Mouse (Mus musculus) heart, embryonic 10.5 days (tissue): ENCODE results near the gene Tnk1. TPM values are rescaled to one million over a fixed set of nuclear protein-coding genes. Genes with fewer than 3 reads are reported as not detected.
A peak's percentile ranks its signal among the peaks of the same experiment; 100 is the strongest.

Source experiments
- DNase-seq: peaks from one replicate; pipeline ENCODE4 v3.0.0-alpha.2; 2017; ENCODE audit warnings: low spot score
- H3K27ac ChIP-seq: fragments of 300-500 bp; sonication (generic); 2 replicates; pipeline ENCODE4 v1.5.1; 2016; ENCODE audit warnings: mild to moderate bottlenecking
- H3K27me3 ChIP-seq: fragments of 300-500 bp; sonication (generic); 2 replicates; pipeline ENCODE4 v1.6.1; 2016; ENCODE audit warnings: mild to moderate bottlenecking; ENCODE audit not compliant: poor library complexity, insufficient read depth, severe bottlenecking
- H3K36me3 ChIP-seq: fragments of 300-500 bp; sonication (generic); 2 replicates; pipeline ENCODE4 v1.6.1; 2016; ENCODE audit warnings: mild to moderate bottlenecking, moderate library complexity
- H3K4me1 ChIP-seq: fragments of 300-500 bp; sonication (generic); 2 replicates; pipeline ENCODE4 v1.6.1; 2016; ENCODE audit warnings: mild to moderate bottlenecking
- H3K4me3 ChIP-seq: fragments of 300-500 bp; sonication (generic); 2 replicates; pipeline ENCODE4 v1.5.1; 2016; ENCODE audit warnings: mild to moderate bottlenecking, moderate library complexity
- H3K9me3 ChIP-seq: fragments of 300-500 bp; sonication (generic); 2 replicates; pipeline ENCODE4 v1.6.1; 2016; ENCODE audit warnings: mild to moderate bottlenecking, moderate library complexity
- WGBS: fragments of 180-500 bp; shearing (Covaris S2); methylation state at CpG from one replicate; pipeline ENCODE4 v1.1.7; 2016; 5-methylcytosine and 5-hydroxymethylcytosine counted together
- microRNA-seq: library from miRNA; unstranded; fragments of <30 nt; microRNA quantifications from one replicate; pipeline ENCODE4, GENCODE M21; 2017
- polyA plus RNA-seq: library from polyadenylated mRNA; unstranded; fragments of >200 nt; fragmentation: Nextera tagmentation; extraction: Ambion mirVana; gene quantifications from 2 replicates; pipeline ENCODE4 v1.2.1, GENCODE M21; 2016

Gene Tnk1
- polyA plus RNA-seq, 1 experiment from 2014 or later = 1.2 TPM

GRCm38 (mm10) chr11:69803786-69804651 lies 54.5 kb downstream of the Tnk1 start:
- Histone ChIP-seq H3K27me3 (peaks cover 84% of the 10 kb centered on the region), H3K9me3 (0 out of 2 replicates have a peak, but pooled peaks cover 3% of the 10 kb centered on the region), H3K4me3 (peak overlapping the region; percentile 71), H3K4me1 (peaks cover 66% of the 10 kb centered on the region), H3K36me3 (no peaks in the 10 kb centered on the region), H3K27ac (peak overlapping the region; percentile 83)
- WGBS = under 1% methylated on average over 60 of the region's 60 CpGs
- DNase-seq = peak; percentile 91

GRCm38 (mm10) chr11:69803328-69803727 lies 55.2 kb downstream of the Tnk1 start:
- Histone ChIP-seq H3K27ac (peak overlapping the region; percentile 83), H3K27me3 (peaks cover 91% of the 10 kb centered on the region), H3K4me1 (peaks cover 68% of the 10 kb centered on the region), H3K9me3 (0 out of 2 replicates have a peak, but pooled peaks cover 3% of the 10 kb centered on the region), H3K4me3 (peak overlapping the region; percentile 71), H3K36me3 (no peaks in the 10 kb centered on the region)
- WGBS = 3% methylated on average over 12 of the region's 12 CpGs
- no peak for DNase-seq

GRCm38 (mm10) chr11:69802648-69803105 lies 55.9 kb downstream of the Tnk1 start:
- Histone ChIP-seq H3K9me3 (0 out of 2 replicates have a peak, but pooled peaks cover 3% of the 10 kb centered on the region), H3K27ac (peak overlapping the region; percentile 81), H3K4me3 (peak overlapping the region; percentile 71), H3K27me3 (peaks cover 95% of the 10 kb centered on the region), H3K4me1 (peaks cover 71% of the 10 kb centered on the region), H3K36me3 (no peaks in the 10 kb centered on the region)
- under 1% methylated on average over 33 of the region's 33 CpGs for WGBS
- peak; percentile 85 for DNase-seq

GRCm38 (mm10) chr11:69801379-69801977 lies 57.1 kb downstream of the Tnk1 start, which contains the start of gene Fgf11:
TSS of gene Fgf11 (minus strand) at chr11:69801857.
- peaks cover 71% of the 10 kb centered on the region for H3K4me1 ChIP-seq
- 2% methylated on average over 33 of the region's 33 CpGs for WGBS
- no peak for DNase-seq

More at GRCm38 (mm10) chr11:69801379-69801977, 57.1 kb downstream of the Tnk1 start, which contains the start of gene Fgf11:
- H3K9me3 ChIP-seq = 0 out of 2 replicates have a peak, but pooled peaks cover under 1% of the 10 kb centered on the region
- peak within 1 kb of the TSS; percentile 94 for H3K27ac ChIP-seq
- peak within 1 kb of the TSS; percentile 71 for H3K4me3 ChIP-seq
- H3K36me3 ChIP-seq = no peaks in the 10 kb centered on the region
- peaks cover 96% of the 10 kb centered on the region for H3K27me3 ChIP-seq

Small RNAs within 50 kb of the gene (microRNA-seq; reads per million reads assigned to microRNA genes)
- gene Mir6924 = not detected

Other genes with a start within 250 kb of the Tnk1 start
- 0.25 and 7.5 TPM in 2 replicates for gene Shbg, start 240.8 kb downstream of the Tnk1 start, polyA plus RNA-seq
- gene Sat2, start 236.7 kb downstream of the Tnk1 start, polyA plus RNA-seq = 18.8 and 21.8 TPM in 2 replicates
- 31.5 and 44.7 TPM in 2 replicates for gene Fxr2, start 225.7 kb downstream of the Tnk1 start, polyA plus RNA-seq
- gene Sox15, start 203.4 kb downstream of the Tnk1 start, polyA plus RNA-seq = 0.15 TPM in 1 of 2 replicates, not detected in the other
- gene Mpdu1, start 196.1 kb downstream of the Tnk1 start, polyA plus RNA-seq = 62.1 and 63.7 TPM in 2 replicates
- 2.0 and 4.4 TPM in 2 replicates for gene Cd68, start 192.6 kb downstream of the Tnk1 start, polyA plus RNA-seq
- gene Eif4a1, start 186.3 kb downstream of the Tnk1 start, polyA plus RNA-seq = 481 and 586 TPM in 2 replicates
- 95.3 and 108 TPM in 2 replicates for gene Senp3, start 176.6 kb downstream of the Tnk1 start, polyA plus RNA-seq
- gene Tnfsf13, start 172.9 kb downstream of the Tnk1 start, polyA plus RNA-seq = 0.25 TPM in 1 of 2 replicates, not detected in the other
- gene Tnfsf12, start 162.9 kb downstream of the Tnk1 start, polyA plus RNA-seq = 3.0 and 4.7 TPM in 2 replicates
- gene Tnfsfm13, start 162.6 kb downstream of the Tnk1 start, polyA plus RNA-seq = 1.8 and 2.2 TPM in 2 replicates
- gene Polr2a, start 100.1 kb downstream of the Tnk1 start, polyA plus RNA-seq = 24.9 and 29.6 TPM in 2 replicates
- 0.16 TPM in 1 of 2 replicates, not detected in the other for gene Slc35g3, start 96.8 kb downstream of the Tnk1 start, polyA plus RNA-seq
- gene Zbtb4, start 92.8 kb downstream of the Tnk1 start, polyA plus RNA-seq = 1.7 and 2.4 TPM in 2 replicates
- 3.9 and 4.9 TPM in 2 replicates for gene Chrnb1, start 62.8 kb downstream of the Tnk1 start, polyA plus RNA-seq
- gene Fgf11, start 56.9 kb downstream of the Tnk1 start, polyA plus RNA-seq = 0.97 and 1.1 TPM in 2 replicates
- gene Tmem102, start 53.1 kb downstream of the Tnk1 start, polyA plus RNA-seq = 1.5 and 1.8 TPM in 2 replicates
- not detected in 2 replicates for gene Gm39566, start 43.4 kb downstream of the Tnk1 start, polyA plus RNA-seq
- 0.08 TPM in 1 of 2 replicates, not detected in the other for gene Spem2, start 40.3 kb downstream of the Tnk1 start, polyA plus RNA-seq
- not detected in 2 replicates for gene Spem1, start 36.5 kb downstream of the Tnk1 start, polyA plus RNA-seq
- 1.3 and 3.7 TPM in 2 replicates for gene Nlgn2, start 20.9 kb downstream of the Tnk1 start, polyA plus RNA-seq
- 294 and 327 TPM in 2 replicates for gene Tmem256, start 20.2 kb downstream of the Tnk1 start, polyA plus RNA-seq
- gene Plscr3, start 12.4 kb downstream of the Tnk1 start, polyA plus RNA-seq = 72.7 and 74.5 TPM in 2 replicates
- gene Tmem95, start 19.3 kb upstream of the Tnk1 start, polyA plus RNA-seq = not detected in 2 replicates
- 5.0 and 6.2 TPM in 2 replicates for gene Kctd11, start 22.7 kb upstream of the Tnk1 start, polyA plus RNA-seq
- gene Acap1, start 36.8 kb upstream of the Tnk1 start, polyA plus RNA-seq = 10.6 and 16.2 TPM in 2 replicates
- gene 2810408A11Rik, start 42.3 kb upstream of the Tnk1 start, polyA plus RNA-seq = 5.5 and 8.7 TPM in 2 replicates
- 8.3 and 12.7 TPM in 2 replicates for gene Neurl4, start 42.3 kb upstream of the Tnk1 start, polyA plus RNA-seq
- 55.2 and 69.4 TPM in 2 replicates for gene Gps2, start 55.2 kb upstream of the Tnk1 start, polyA plus RNA-seq
- gene Eif5a, start 63.2 kb upstream of the Tnk1 start, polyA plus RNA-seq = 2,011 and 2,470 TPM in 2 replicates
- 1.8 and 2.1 TPM in 2 replicates for gene Ybx2, start 77.1 kb upstream of the Tnk1 start, polyA plus RNA-seq
- 17.8 and 24.1 TPM in 2 replicates for gene Slc2a4, start 89.5 kb upstream of the Tnk1 start, polyA plus RNA-seq
- gene Cldn7, start 106.0 kb upstream of the Tnk1 start, polyA plus RNA-seq = 4.7 and 22.3 TPM in 2 replicates
- 20.5 and 23.8 TPM in 2 replicates for gene Ctdnep1, start 122.4 kb upstream of the Tnk1 start, polyA plus RNA-seq
- gene Elp5, start 123.8 kb upstream of the Tnk1 start, polyA plus RNA-seq = 135 and 147 TPM in 2 replicates
- gene Gabarap, start 132.4 kb upstream of the Tnk1 start, polyA plus RNA-seq = 365 and 379 TPM in 2 replicates
- gene Phf23, start 137.0 kb upstream of the Tnk1 start, polyA plus RNA-seq = 51.8 and 73.3 TPM in 2 replicates
- 29.5 and 40.3 TPM in 2 replicates for gene Dvl2, start 141.9 kb upstream of the Tnk1 start, polyA plus RNA-seq
- 79.1 and 102 TPM in 2 replicates for gene Acadvl, start 156.7 kb upstream of the Tnk1 start, polyA plus RNA-seq
- gene Dlg4, start 158.2 kb upstream of the Tnk1 start, polyA plus RNA-seq = 5.7 and 9.3 TPM in 2 replicates
- gene Asgr1, start 195.4 kb upstream of the Tnk1 start, polyA plus RNA-seq = 0.23 and 0.93 TPM in 2 replicates
- gene Asgr2, start 233.9 kb upstream of the Tnk1 start, polyA plus RNA-seq = 0.17 and 1.1 TPM in 2 replicates